Mouse (Mus musculus) bone marrow, adult 2 months (tissue): ENCODE measurements around the gene Ifitm10. TPM values are rescaled to one million over a fixed set of nuclear protein-coding genes. Genes with fewer than 3 reads are reported as not detected.
A peak's percentile ranks its signal among the peaks of the same experiment; 100 is the strongest.

Experiments used
- H3K27ac ChIP-seq: fragments of 200-500 bp; 2 replicates; pipeline ENCODE4 v1.5.1; 2012; ENCODE audit warnings: low read depth, mild to moderate bottlenecking, control low read depth, inconsistent platforms, low read length; ENCODE audit not compliant: control insufficient read depth, poor library complexity, insufficient read depth
- H3K4me1 ChIP-seq: fragments of 200-500 bp; 2 replicates; pipeline ENCODE4 v1.6.1; 2011; ENCODE audit warnings: low read length; ENCODE audit not compliant: control insufficient read depth, insufficient read depth
- H3K4me3 ChIP-seq: fragments of 200-500 bp; replicated peaks from 2 replicates; pipeline ENCODE3; 2011; ENCODE audit warnings: mild to moderate bottlenecking, low read depth, low read length, control low read depth; ENCODE audit not compliant: control insufficient read depth
- CTCF ChIP-seq: fragments of 200-500 bp; IDR thresholded peaks from 2 replicates; pipeline ENCODE4 v1.5.1; 2011; ENCODE audit warnings: low read length, control low read depth; ENCODE audit not compliant: control insufficient read depth, insufficient read depth
- POLR2A ChIP-seq: fragments of 200-500 bp; IDR thresholded peaks from 2 replicates; pipeline ENCODE4 v1.6.1; 2011; ENCODE audit warnings: low read depth, mild to moderate bottlenecking, control low read depth, low read length, borderline replicate concordance; ENCODE audit not compliant: control insufficient read depth
- WGBS: fragments of 180-500 bp; shearing (Covaris S2); methylation state at CpG from one replicate; pipeline ENCODE4 v1.1.7; 2018; 5-methylcytosine and 5-hydroxymethylcytosine counted together
- polyA plus RNA-seq: library from polyadenylated mRNA; stranded (reverse); fragments of >200 nt; gene quantifications from 2 replicates; pipeline ENCODE4 v1.2.4, GENCODE M21; 2011; ENCODE audit warnings: low replicate concordance; ENCODE audit not compliant: missing spikeins, insufficient read depth, insufficient read length

Ifitm10 gene
- polyA plus RNA-seq, 1 experiment, result 6.2 TPM

DNA sequence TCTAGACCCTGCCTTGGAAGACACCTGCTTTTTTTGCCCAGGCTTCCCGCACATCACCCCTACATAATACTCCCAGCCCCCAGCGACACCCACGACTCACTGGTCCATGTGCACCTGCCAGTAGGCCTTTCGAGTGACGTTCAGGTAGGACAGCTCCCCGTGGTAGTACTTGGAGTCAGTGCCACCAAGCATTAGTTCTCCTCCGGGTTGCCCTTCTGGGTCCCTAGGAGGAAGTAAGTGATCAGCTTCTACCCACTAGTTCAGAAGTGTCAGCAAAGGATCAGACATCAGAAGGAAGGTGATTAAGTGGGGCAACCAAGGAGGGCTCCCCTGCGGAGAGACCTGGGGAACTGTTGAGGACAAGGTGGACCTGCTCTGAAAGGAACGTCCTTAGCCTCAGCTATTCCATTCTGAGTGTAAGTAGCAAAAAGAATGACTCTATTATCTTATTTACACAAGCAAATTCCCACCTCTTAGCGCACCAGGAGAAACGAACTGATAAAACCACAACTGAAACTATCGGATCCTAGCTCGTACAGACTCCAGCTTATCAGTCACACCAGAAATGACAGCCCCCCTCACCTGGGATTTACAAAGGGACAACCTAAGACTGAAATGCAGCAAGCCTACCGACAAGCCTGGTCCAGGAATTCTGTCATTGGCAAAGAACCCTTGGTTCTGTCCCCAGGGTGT lies 3.8 kb upstream of the Ifitm10 start:
- WGBS, result 71% methylated on average over 14 of the region's 14 CpGs
- TF ChIP-seq CTCF, result no peak
- TF ChIP-seq POLR2A, result no peak
- H3K4me1 ChIP-seq, result peaks cover 2% of the 10 kb centered on the region; the same call in 1 of the 2 replicates
- peak overlapping the region; percentile 40 for H3K27ac ChIP-seq
- no peak overlapping the region for H3K4me3 ChIP-seq

DNA sequence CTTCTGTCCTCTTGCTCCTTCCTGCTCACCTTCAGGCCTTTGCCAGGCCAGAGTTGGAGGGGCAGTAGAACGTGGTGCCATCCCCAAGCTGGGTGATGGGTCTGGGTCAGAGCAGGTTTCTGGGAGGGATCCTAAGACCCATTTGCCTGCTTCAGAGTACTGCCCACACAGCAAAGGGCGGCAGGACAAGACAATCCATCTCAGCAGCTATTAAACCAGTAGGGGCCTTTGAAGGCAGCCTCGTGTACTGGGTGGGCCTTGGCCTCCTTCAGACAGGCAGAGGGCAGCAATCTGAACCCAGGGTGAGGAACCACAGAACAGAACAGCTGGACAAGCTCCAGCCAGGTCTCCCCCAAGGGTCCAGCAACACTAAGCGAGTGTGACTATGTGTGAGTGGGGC lies 2.5 kb upstream of the Ifitm10 start:
- Histone ChIP-seq H3K27ac (no peak overlapping the region), H3K4me1 (peaks cover 2% of the 10 kb centered on the region; the same call in 1 of the 2 replicates), H3K4me3 (no peak overlapping the region)
- no peak for TF ChIP-seq POLR2A
- TF ChIP-seq CTCF, result no peak
- 82% methylated on average over 4 of the region's 4 CpGs for WGBS

DNA sequence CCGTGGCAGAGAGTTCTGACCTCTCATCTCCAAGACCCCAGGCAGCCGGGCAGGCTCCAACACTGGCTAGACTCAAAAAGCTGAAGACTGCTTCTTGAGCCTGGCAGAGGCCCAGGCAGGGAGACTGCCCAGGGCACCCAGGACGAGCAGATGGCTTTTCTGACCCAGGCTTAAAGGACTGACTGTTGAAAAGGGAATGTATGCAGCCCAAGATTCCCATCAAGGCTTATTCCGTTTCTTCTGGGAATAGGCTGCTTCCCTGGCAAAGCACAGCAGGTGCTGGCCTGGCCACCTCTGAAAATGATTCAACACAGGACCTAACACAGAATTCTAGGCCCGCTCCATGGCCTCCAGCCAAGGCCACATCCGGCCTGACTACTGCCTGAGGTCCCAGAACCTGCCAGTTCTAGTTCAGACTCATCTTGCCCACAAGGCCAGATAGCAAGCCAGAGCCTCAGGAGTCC lies 1.7 kb upstream of the Ifitm10 start:
- TF ChIP-seq POLR2A, result no peak
- TF ChIP-seq CTCF, result no peak
- no peak overlapping the region for H3K27ac ChIP-seq

DNA sequence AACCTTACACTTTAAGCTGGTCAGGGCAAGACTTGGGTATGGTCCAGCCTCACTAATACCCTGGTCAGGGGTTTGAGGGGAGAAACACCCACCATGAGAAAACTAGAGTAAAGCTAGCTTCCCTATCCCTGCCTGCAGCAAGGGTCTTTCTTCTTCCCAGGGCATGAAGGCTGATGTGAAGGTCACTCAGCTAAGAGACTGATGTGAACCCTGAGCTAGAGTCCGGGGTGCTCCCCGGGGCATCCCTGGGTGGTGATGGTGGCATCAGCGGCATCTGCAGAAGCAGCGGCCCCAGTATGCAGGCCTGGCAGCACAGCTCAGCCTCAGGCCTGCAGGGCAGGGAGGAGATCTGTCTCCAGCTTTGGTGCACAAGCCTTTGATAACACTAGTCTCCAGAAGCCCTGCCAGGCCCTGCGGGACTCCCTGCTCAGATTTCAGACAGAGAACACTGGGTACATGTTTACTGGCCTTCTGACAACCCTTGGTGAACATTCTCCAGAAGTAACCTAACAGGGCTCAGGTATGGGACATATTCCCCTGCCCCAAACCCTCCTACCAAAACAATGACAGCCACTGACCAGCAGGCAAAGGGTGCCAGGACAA lies 961 bp upstream of the Ifitm10 start:
- 75% methylated on average over 5 of the region's 5 CpGs for WGBS
- TF ChIP-seq POLR2A (no peak), CTCF (no peak)
- H3K4me1 ChIP-seq, result peaks cover 1% of the 10 kb centered on the region
- H3K27ac ChIP-seq, result no peak overlapping the region
- H3K4me3 ChIP-seq, result no peak overlapping the region

More for the DNA sequence above, 1.7 kb upstream of the Ifitm10 start:
- WGBS, result 67% methylated on average over 6 of the region's 6 CpGs
- Histone ChIP-seq H3K4me3 (no peak overlapping the region), H3K4me1 (no peaks in the 10 kb centered on the region; the same call in 1 of the 2 replicates)

DNA sequence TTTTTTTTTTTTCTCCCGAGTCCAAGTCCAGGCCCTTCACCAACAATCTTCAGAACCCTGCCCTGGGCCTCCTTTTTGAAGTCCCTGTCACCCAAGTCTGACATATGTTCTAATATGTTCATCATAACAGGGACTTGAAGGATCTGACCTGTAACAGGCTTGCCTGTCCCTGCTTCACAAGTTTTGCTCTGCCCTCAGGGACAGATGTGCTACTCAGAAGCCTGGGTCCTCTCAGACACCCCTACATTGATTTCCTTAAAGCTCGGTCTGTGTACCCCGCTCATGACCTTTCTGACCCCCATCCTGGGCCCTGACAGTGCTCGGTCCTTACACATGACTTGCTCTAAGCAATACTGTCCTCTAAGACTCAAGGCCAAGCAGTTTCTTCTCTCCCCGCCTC lies 514 bp downstream of the Ifitm10 start:
- WGBS, result 84% methylated on average over 5 of the region's 5 CpGs
- TF ChIP-seq POLR2A (no peak), CTCF (no peak)
- H3K4me3 ChIP-seq, result no peak overlapping the region
- H3K4me1 ChIP-seq, result peaks cover 4% of the 10 kb centered on the region
- H3K27ac ChIP-seq, result no peak overlapping the region

DNA sequence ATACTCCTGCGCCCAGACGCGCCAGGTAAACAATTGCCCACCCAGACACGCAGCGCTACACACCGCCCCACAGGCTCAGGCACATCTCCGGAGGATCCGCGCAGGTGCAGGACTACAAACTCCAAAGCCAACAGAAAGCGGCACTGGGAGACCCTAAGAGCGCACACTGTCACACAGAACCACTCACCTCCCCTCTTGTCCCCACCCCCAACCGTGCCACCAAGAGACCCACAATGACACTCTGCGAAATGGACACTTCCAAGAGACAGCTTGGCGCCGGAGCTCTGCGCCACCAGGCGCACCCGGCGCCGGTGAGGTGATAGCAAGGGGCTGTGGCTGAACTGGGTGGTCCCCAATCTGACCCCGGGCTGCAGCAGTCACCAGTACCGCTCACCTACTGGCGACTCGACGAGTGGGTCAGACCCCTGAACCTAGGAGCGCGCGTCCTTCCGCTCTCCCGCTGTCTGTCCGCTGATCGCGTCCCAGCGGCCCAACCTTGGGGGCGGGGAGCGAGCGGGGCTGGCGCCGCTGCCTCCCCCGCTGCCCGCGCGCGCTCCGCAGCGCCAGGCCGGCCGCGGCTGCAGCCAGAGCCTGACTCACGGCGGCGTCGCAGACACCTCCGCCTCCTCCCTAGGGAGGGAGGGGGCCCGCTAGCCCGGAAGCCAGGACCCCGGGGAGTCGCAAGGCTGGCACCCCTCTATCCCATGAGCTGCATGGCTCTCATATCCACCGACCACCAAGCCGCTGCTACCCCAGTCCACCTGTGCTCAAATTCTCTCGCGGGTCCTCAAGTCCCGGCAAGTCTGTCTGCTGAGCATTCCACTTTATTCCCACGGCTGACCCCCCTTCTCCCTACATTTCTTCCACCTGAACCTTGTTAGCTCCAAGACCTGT lies 1.5 kb downstream of the Ifitm10 start:
- WGBS, result 6% methylated on average over 64 of the region's 64 CpGs

DNA sequence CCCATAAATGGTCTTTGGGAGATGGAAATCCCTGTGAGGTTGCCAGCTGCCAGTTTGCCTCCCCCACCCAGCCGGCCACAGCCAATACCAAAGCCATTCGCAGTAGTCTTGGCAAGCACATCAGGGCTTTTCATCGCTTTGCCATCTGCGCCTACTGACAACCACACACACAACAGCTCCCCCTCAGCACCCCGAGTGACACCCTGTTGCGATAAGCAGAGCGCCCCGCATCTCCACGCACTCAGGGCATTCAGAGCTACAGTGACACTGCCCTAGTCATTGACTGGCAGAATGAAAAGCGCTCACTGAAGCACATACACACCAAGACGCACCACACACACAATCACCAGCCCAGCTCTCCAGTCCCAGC lies 2.2 kb downstream of the Ifitm10 start:
- 36% methylated on average over 11 of the region's 11 CpGs for WGBS
- H3K4me3 ChIP-seq, result peak overlapping the region; percentile 64
- peaks cover 4% of the 10 kb centered on the region for H3K4me1 ChIP-seq
- no peak for TF ChIP-seq CTCF
- TF ChIP-seq POLR2A, result no peak
- peak overlapping the region; percentile 30; the same call in 1 of the 2 replicates for H3K27ac ChIP-seq

More for the DNA sequence above, 1.5 kb downstream of the Ifitm10 start:
- no peak for TF ChIP-seq POLR2A
- TF ChIP-seq CTCF, result no peak
- H3K27ac ChIP-seq, result peak overlapping the region; percentile 30; the same call in 1 of the 2 replicates
- H3K4me1 ChIP-seq, result peaks cover 4% of the 10 kb centered on the region
- H3K4me3 ChIP-seq, result peak overlapping the region; percentile 64

DNA sequence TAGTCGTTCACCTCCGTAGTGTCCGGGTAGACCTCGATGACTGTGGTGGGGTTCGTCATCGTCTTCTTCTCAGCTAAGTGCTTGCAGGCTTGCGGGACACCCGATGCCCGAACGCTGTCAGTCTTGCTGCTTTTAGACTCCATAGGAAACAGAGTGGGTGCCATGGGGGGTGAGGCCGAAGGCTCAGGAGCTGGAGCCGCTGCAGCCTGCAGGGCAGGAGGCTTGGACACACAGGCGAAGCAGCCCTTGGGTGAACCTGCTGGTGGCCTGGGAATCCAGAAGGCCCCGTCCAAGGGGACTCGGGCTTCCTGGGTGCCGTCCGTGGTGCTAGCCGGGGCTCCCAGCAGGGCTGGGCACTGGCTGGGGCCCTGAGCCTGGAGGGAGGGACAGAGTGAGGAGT lies 2.6 kb downstream of the Ifitm10 start:
- Histone ChIP-seq H3K4me3 (no peak overlapping the region), H3K27ac (no peak overlapping the region), H3K4me1 (peaks cover 4% of the 10 kb centered on the region)
- no peak for TF ChIP-seq CTCF
- TF ChIP-seq POLR2A, result no peak
- 89% methylated on average over 18 of the region's 18 CpGs for WGBS

DNA sequence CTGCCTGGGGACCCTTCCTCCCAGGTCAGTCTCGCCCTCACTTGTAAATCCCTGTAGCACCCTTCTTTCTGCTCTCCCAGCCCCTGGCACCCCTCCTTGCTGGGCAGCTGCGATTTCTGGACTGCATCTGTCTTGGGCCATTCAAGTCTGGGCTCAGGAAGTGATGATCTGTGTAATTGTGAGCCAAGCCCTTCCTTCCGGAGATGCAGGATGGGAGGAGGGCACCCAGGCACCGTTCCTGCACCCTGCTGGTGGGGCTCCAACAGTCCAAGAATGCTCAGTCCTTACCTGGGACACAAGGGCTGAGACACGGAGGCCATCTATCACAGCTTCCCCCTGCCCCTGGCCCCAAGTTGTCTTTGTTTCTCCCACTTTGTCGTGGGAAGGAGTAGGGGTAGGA lies 3.7 kb downstream of the Ifitm10 start:
- TF ChIP-seq POLR2A (no peak), CTCF (no peak)
- H3K27ac ChIP-seq, result peak overlapping the region; percentile 16; the same call in 1 of the 2 replicates
- H3K4me3 ChIP-seq, result no peak overlapping the region
- 62% methylated on average over 6 of the region's 6 CpGs for WGBS
- peaks cover 4% of the 10 kb centered on the region for H3K4me1 ChIP-seq
